Mouse (Mus musculus): ENCODE data around the gene Glcci1. TPM values are rescaled to one million over a fixed set of nuclear protein-coding genes. Genes with fewer than 3 reads are reported as not detected.
A peak's percentile ranks its signal among the peaks of the same experiment; 100 is the strongest.
"Not testable (repeated sequence)": the region's sequence is repeated elsewhere in the genome, so short reads cannot be mapped to it uniquely, and the experiment has no call there.

The Glcci1 gene
- polyA plus RNA-seq, 1 experiment from 2014 or later, result 12.2 TPM

DNA sequence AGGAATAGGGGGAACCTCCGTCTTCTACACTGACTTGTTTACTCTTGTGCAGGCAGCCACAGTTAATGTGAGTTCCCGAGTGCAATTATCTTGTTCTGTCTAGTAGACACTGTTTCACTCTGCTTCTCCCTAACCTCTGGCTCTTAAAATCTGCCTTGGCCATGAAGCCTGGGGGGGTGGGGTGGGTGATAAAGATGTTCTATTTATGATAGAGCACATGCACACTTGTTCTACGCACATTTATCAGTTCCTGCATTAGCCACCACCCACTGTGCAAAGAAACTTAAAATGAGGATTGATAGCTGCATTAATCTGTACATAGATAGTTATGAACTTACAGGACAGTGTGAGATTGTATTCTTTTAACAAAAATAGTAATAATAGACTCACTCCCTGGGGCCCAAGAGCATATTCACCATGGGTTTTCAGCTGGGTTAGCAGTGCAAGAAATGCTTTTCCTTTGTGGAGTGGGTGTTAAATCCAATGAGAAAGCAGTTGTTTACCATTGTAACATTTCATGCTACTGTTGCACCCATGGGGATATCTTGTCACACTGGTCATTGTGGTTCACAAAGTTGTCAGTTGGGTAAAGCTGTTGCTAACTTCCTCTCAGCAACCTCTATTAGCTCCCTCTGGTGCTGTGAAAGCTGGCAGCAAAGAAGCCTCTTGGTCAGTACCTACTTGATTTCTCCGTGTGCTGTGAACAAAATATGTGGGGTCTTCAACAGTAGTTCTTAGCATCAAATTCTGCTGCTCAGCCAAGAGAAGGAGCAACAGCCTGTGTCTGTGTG lies 21.9 kb downstream of the Glcci1 start:
- no peak for ATAC-seq
- Histone ChIP-seq H3K27ac (ENCODE audit: low read length) (no peak overlapping the region), H3K9ac (replicated peaks; ENCODE audit: low read depth, low read length) (no peak overlapping the region), H3K4me3 (replicated peaks; ENCODE audit: low read length) (no peak overlapping the region), H3K4me1 (replicated peaks; ENCODE audit: control insufficient read depth, insufficient read depth, low read length) (no peaks in the 10 kb centered on the region), H3K9me3 (ENCODE audit: control insufficient read depth, low read length) (no peaks in the 10 kb centered on the region), H3K36me3 (ENCODE audit: control insufficient read depth, insufficient read depth) (no peaks in the 10 kb centered on the region), H3K27me3 (replicated peaks; ENCODE audit: control insufficient read depth, insufficient read depth, low read length) (no peaks in the 10 kb centered on the region), H3K4me2 (ENCODE audit: low read length) (no peak overlapping the region)
- WGBS, result 89% methylated on average over 4 of the region's 4 CpGs

DNA sequence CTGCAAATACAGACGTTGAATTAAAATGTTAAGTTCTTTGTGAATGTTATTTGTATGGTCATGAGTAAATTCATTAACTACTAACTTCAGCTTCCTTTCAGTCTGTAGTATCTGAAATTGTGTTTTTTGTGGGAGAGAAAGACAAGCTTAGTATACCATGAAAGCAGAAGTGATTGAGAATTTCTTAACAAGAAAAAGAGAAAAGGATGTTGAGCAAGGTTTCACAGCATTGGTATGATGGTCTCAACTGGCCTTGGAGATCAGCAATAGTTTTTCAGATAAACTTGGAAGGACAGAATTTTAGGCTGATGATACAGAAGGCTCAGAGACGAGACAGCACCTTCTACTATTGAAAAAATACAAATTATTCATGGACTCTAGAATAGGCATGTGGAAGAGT lies 27.5 kb downstream of the Glcci1 start:
- WGBS, result 73% methylated on average over 2 of the region's 2 CpGs
- no peak overlapping the region for H3K27ac ChIP-seq (ENCODE audit: low read length)
- no peak overlapping the region for H3K4me3 ChIP-seq (replicated peaks; ENCODE audit: low read length)
- no peak for ATAC-seq
- H3K36me3 ChIP-seq (ENCODE audit: control insufficient read depth, insufficient read depth), result no peaks in the 10 kb centered on the region
- no peaks in the 10 kb centered on the region for H3K27me3 ChIP-seq (replicated peaks; ENCODE audit: control insufficient read depth, insufficient read depth, low read length)
- no peaks in the 10 kb centered on the region for H3K4me1 ChIP-seq (replicated peaks; ENCODE audit: control insufficient read depth, insufficient read depth, low read length)
- no peak overlapping the region for H3K9ac ChIP-seq (replicated peaks; ENCODE audit: low read depth, low read length)
- no peaks in the 10 kb centered on the region for H3K9me3 ChIP-seq (ENCODE audit: control insufficient read depth, low read length)
- H3K4me2 ChIP-seq (ENCODE audit: low read length), result no peak overlapping the region

DNA sequence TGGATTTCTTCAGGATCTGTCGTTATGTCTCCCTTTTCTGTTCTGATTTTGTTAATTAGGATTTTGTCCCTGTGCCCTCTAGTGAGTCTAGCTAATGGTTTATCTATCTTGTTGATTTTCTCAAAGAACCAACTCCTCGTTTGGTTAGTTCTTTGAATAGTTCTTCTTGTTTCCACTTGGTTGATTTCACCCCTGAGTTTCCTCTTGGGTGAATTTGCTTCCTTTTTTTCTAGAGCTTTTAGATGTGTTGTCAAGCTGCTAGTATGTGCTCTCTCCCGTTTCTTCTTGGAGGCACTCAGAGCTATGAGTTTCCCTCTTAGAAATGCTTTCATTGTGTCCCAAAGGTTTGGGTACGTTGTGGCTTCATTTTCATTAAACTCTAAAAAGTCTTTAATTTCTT lies 32.1 kb downstream of the Glcci1 start:
- ATAC-seq; H3K9me3 ChIP-seq (ENCODE audit: control insufficient read depth, low read length): not testable (repeated sequence)

DNA sequence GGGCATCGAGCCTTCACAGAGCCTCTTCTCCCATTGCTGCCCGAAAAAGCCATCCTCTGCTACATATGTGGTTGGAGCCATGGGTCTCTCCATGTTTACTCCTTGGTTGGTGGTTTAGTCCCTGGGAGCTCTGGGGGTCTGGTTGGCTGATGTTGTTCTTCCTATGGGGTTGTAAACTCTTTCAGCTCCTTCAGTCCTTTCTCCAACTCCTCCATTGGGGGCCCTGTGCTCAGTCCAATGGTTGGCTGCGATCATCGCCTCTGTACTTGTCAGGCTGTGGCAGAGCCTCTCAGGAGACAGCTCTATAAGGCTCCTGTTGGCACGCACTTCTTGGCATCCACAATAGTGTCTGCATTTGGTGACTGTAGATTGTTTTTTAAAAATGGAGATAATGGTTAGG lies 35.4 kb downstream of the Glcci1 start:
- 80% methylated on average over 5 of the region's 5 CpGs for WGBS
- ATAC-seq, result no peak
- H3K4me2 ChIP-seq (ENCODE audit: low read length), result no peak overlapping the region

More for the DNA sequence above, 32.1 kb downstream of the Glcci1 start:
- H3K27me3 ChIP-seq (replicated peaks; ENCODE audit: control insufficient read depth, insufficient read depth, low read length); H3K4me2 ChIP-seq (ENCODE audit: low read length); H3K9ac ChIP-seq (replicated peaks; ENCODE audit: low read depth, low read length); H3K4me3 ChIP-seq (replicated peaks; ENCODE audit: low read length); H3K4me1 ChIP-seq (replicated peaks; ENCODE audit: control insufficient read depth, insufficient read depth, low read length); H3K27ac ChIP-seq (ENCODE audit: low read length); H3K36me3 ChIP-seq (ENCODE audit: control insufficient read depth, insufficient read depth): not testable (repeated sequence)
- 57% methylated on average over 3 of the region's 4 CpGs for WGBS

DNA sequence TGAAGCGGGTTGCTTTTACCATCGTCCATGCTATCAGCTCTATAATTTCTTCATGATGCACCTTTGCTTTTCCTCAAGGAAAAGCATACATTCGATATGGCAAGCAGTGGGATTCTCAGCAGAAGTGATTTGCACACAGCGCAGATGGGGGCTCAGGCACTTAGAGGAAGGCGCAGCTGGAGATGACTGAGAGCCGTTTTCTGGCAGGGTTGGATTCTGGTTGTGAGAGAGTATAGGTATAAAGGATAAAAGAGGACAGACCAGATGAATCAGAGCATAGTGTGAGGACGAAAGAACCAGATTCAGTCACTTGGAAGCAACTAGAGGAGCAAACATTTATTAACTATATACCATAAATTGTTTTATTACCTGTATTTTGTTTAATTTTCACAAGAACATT lies 36.4 kb downstream of the Glcci1 start:
- no peak overlapping the region for H3K9ac ChIP-seq (replicated peaks; ENCODE audit: low read depth, low read length)
- H3K4me3 ChIP-seq (replicated peaks; ENCODE audit: low read length), result no peak overlapping the region
- H3K4me2 ChIP-seq (ENCODE audit: low read length), result no peak overlapping the region
- no peaks in the 10 kb centered on the region for H3K36me3 ChIP-seq (ENCODE audit: control insufficient read depth, insufficient read depth)
- H3K4me1 ChIP-seq (replicated peaks; ENCODE audit: control insufficient read depth, insufficient read depth, low read length), result no peaks in the 10 kb centered on the region
- H3K27me3 ChIP-seq (replicated peaks; ENCODE audit: control insufficient read depth, insufficient read depth, low read length), result no peaks in the 10 kb centered on the region
- no peaks in the 10 kb centered on the region for H3K9me3 ChIP-seq (ENCODE audit: control insufficient read depth, low read length)
- H3K27ac ChIP-seq (ENCODE audit: low read length), result no peak overlapping the region
- WGBS, result 94% methylated on average over 7 of the region's 7 CpGs
- ATAC-seq, result no peak

More for the DNA sequence above, 35.4 kb downstream of the Glcci1 start:
- Histone ChIP-seq H3K4me1 (replicated peaks; ENCODE audit: control insufficient read depth, insufficient read depth, low read length) (no peaks in the 10 kb centered on the region), H3K36me3 (ENCODE audit: control insufficient read depth, insufficient read depth) (no peaks in the 10 kb centered on the region), H3K27me3 (replicated peaks; ENCODE audit: control insufficient read depth, insufficient read depth, low read length) (no peaks in the 10 kb centered on the region), H3K9me3 (ENCODE audit: control insufficient read depth, low read length) (no peaks in the 10 kb centered on the region), H3K9ac (replicated peaks; ENCODE audit: low read depth, low read length) (no peak overlapping the region), H3K27ac (ENCODE audit: low read length) (no peak overlapping the region), H3K4me3 (replicated peaks; ENCODE audit: low read length) (no peak overlapping the region)

DNA sequence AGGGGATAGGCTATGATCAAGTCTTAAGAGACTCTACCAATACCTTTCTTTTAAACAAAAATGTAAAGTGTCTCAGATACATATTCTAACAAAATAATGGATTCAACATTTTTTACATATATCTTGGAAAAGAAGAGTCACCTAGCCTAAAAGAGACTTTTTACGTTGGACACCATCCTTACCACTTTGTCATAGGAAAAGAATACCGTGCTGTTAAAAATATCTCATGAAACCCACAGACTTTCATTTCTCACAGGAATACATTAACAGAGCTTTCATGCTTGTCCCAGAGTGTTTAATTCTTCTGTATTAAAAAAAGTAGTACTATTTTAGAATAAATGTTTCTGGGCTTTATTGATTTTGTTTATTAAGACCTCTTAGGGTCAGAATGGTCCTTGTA lies 41.8 kb downstream of the Glcci1 start:
- H3K4me1 ChIP-seq (replicated peaks; ENCODE audit: control insufficient read depth, insufficient read depth, low read length), result no peaks in the 10 kb centered on the region
- H3K4me3 ChIP-seq (replicated peaks; ENCODE audit: low read length), result no peak overlapping the region
- no peaks in the 10 kb centered on the region for H3K36me3 ChIP-seq (ENCODE audit: control insufficient read depth, insufficient read depth)
- H3K27ac ChIP-seq (ENCODE audit: low read length), result no peak overlapping the region
- 95% methylated on average over 2 of the region's 2 CpGs for WGBS
- no peak overlapping the region for H3K4me2 ChIP-seq (ENCODE audit: low read length)
- no peak for ATAC-seq
- H3K9ac ChIP-seq (replicated peaks; ENCODE audit: low read depth, low read length), result no peak overlapping the region
- H3K27me3 ChIP-seq (replicated peaks; ENCODE audit: control insufficient read depth, insufficient read depth, low read length), result no peaks in the 10 kb centered on the region
- no peaks in the 10 kb centered on the region for H3K9me3 ChIP-seq (ENCODE audit: control insufficient read depth, low read length)

DNA sequence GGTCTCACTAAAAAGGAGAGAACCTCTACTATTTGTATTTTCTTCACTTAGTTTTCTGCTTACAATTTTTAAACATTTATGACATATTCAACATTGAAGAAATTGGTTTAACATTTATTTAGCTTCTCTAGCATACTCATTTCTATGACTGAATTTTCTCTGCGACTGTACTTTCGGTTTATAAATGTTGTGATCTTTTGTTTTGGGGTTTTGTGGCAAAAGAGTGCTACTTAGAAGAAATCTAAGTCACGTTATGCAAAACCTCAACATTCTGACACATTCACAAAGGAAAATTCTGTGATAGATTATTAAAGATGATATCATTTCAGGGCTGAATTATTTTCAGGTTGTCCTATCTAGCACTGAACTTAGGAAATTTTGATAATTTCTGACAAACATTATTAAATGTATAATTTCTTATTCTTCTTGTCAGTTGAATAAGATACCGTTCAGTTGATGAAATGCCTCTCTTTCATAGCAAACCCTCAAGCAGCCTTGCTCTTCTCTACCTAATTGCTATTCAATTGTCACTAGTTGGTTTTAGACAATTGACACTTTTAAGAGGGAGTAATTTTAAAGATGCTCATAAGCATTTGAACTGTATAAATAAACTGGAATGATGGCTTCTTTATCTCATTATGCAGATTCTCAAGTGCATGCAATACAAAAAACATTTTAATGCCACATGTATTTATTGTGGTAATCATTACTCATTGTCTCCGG lies 47.6 kb downstream of the Glcci1 start:
- peak; percentile 61 for ATAC-seq
- H3K27ac ChIP-seq (ENCODE audit: low read length), result no peak overlapping the region
- H3K36me3 ChIP-seq (ENCODE audit: control insufficient read depth, insufficient read depth), result peaks cover 3% of the 10 kb centered on the region
- no peaks in the 10 kb centered on the region for H3K9me3 ChIP-seq (ENCODE audit: control insufficient read depth, low read length)
- H3K4me3 ChIP-seq (replicated peaks; ENCODE audit: low read length), result no peak overlapping the region
- H3K4me1 ChIP-seq (replicated peaks; ENCODE audit: control insufficient read depth, insufficient read depth, low read length), result no peaks in the 10 kb centered on the region
- H3K9ac ChIP-seq (replicated peaks; ENCODE audit: low read depth, low read length), result no peak overlapping the region
- WGBS, result 66% methylated on average over 5 of the region's 5 CpGs
- no peak overlapping the region for H3K4me2 ChIP-seq (ENCODE audit: low read length)
- H3K27me3 ChIP-seq (replicated peaks; ENCODE audit: control insufficient read depth, insufficient read depth, low read length), result no peaks in the 10 kb centered on the region

DNA sequence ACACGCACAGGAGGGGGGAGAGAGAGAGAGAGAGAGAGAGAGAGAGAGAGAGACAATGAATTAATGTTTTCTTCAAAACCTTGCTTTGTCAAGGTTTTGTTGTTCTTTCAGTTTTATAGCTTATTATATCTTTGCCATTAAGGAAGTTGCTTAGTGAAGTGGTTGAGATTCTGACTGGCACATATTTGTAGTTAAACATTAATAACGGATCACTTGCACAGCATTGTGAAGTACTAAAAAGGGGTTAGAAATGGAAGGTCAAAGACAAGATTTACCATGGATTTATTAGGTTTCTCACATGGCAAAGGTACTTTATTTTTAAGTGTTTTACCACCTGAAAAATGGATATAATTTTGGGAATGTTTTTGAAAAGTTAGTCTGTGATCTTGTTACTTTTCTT lies 51.3 kb downstream of the Glcci1 start:
- no peak for ATAC-seq
- no peak overlapping the region for H3K4me2 ChIP-seq (ENCODE audit: low read length)
- peaks cover 5% of the 10 kb centered on the region for H3K36me3 ChIP-seq (ENCODE audit: control insufficient read depth, insufficient read depth)
- no peak overlapping the region for H3K27ac ChIP-seq (ENCODE audit: low read length)
- no peaks in the 10 kb centered on the region for H3K4me1 ChIP-seq (replicated peaks; ENCODE audit: control insufficient read depth, insufficient read depth, low read length)
- WGBS, result 92% methylated on average over 2 of the region's 2 CpGs
- H3K9ac ChIP-seq (replicated peaks; ENCODE audit: low read depth, low read length), result no peak overlapping the region
- no peaks in the 10 kb centered on the region for H3K27me3 ChIP-seq (replicated peaks; ENCODE audit: control insufficient read depth, insufficient read depth, low read length)
- no peak overlapping the region for H3K4me3 ChIP-seq (replicated peaks; ENCODE audit: low read length)
- no peaks in the 10 kb centered on the region for H3K9me3 ChIP-seq (ENCODE audit: control insufficient read depth, low read length)

DNA sequence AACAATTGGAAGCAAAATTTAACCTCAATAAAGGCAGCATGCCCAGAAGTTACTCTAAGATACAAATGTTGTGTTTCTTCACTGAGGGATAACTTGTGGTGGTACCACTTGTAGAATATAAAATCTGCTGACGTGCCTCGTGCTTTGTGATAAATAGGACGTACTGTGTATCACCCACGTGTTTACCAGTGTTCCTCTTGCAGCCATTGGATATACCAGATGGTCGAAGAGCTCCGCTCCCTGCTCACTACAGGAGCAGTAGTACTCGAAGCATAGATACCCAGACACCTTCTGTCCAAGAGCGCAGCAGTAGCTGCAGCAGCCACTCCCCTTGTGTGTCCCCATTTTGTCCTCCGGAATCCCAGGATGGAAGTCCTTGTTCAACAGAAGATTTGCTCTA lies 73.0 kb downstream of the Glcci1 start:
- Histone ChIP-seq H3K9me3 (ENCODE audit: control insufficient read depth, low read length) (no peaks in the 10 kb centered on the region), H3K4me3 (replicated peaks; ENCODE audit: low read length) (no peak overlapping the region), H3K4me1 (replicated peaks; ENCODE audit: control insufficient read depth, insufficient read depth, low read length) (no peaks in the 10 kb centered on the region), H3K27ac (ENCODE audit: low read length) (no peak overlapping the region), H3K9ac (replicated peaks; ENCODE audit: low read depth, low read length) (no peak overlapping the region), H3K4me2 (ENCODE audit: low read length) (no peak overlapping the region), H3K36me3 (ENCODE audit: control insufficient read depth, insufficient read depth) (no peaks in the 10 kb centered on the region), H3K27me3 (replicated peaks; ENCODE audit: control insufficient read depth, insufficient read depth, low read length) (no peaks in the 10 kb centered on the region)
- 95% methylated on average over 9 of the region's 9 CpGs for WGBS
- ATAC-seq, result no peak

All from forebrain, embryonic 16.5 days (tissue).